Mouse (Mus musculus) CH12.LX (cell line): Measurements from ENCODE around the gene Ugt1a10.

ENCODE experiments used
- MAFK ChIP-seq: IDR thresholded peaks from 2 replicates; pipeline ENCODE4 v1.6.1; 2011; ENCODE audit warnings: low read length, improper control_type of control experiment; ENCODE audit not compliant: insufficient replicate concordance
- MAX ChIP-seq: IDR thresholded peaks from 2 replicates; pipeline ENCODE4 v1.6.1; 2011; ENCODE audit warnings: low read length, improper control_type of control experiment
- MXI1 ChIP-seq: IDR thresholded peaks from 2 replicates; pipeline ENCODE4 v1.6.1; 2011; ENCODE audit warnings: mild to moderate bottlenecking, low read depth, low read length, improper control_type of control experiment
- RCOR1 ChIP-seq: conservative IDR thresholded peaks from 2 replicates; pipeline ENCODE4 v1.6.1; 2012; ENCODE audit warnings: low read depth, mild to moderate bottlenecking, inconsistent platforms, low read length, improper control_type of control experiment

GRCm38 (mm10) chr1:88214462-88214952 is 159.3 kb downstream of the Ugt1a10 start:
- no peak for TF ChIP-seq RCOR1
- TF ChIP-seq MAX = 0 out of 2 replicates have a peak, but pooled peaks have one; percentile 34
- no peak for TF ChIP-seq MAFK
- no peak for TF ChIP-seq MXI1
